Mouse (Mus musculus) heart, postnatal 0 days (tissue): ENCODE data around the gene Qsox1.

Experiments used
- CTCF ChIP-seq: IDR thresholded peaks from 2 replicates; pipeline ENCODE4 v1.5.1; 2016; ENCODE audit warnings: antibody characterized with exemption, control low read depth, low read depth
- EP300 ChIP-seq: IDR thresholded peaks from 2 replicates; pipeline ENCODE4 v1.6.1; 2016; ENCODE audit warnings: antibody characterized with exemption, low read depth

DNA sequence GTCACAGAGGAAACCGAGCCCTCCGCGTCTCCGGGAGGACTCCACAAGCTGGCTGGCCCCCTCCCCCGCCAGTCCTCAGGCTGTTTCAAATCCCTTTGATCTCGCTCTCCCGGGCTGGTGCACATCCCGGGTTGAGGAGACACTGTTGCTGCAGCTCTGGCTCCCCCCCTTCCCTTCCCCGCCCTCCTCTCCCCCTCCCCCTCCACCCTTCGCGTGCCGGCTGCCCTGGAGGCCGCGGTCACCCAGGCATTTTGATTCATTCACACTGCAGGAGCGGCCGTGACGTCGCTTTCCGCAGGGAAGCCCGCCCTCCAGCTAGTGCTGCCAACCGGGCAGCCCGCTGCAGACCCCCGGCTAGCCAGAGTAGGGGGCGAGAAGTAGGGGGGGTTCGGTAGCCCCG lies 70.7 kb downstream of the Qsox1 start:
- TF ChIP-seq EP300, result no peak
- no peak for TF ChIP-seq CTCF
